Mouse (Mus musculus) CH12.LX (cell line): Measurements from ENCODE around the gene Creb3. TPM values are rescaled to one million over a fixed set of nuclear protein-coding genes. Genes with fewer than 3 reads are reported as not detected.
A peak's percentile ranks its signal among the peaks of the same experiment; 100 is the strongest.

Experiments used
- DNase-seq: peaks from one replicate; pipeline ENCODE4 v3.0.0-alpha.2; 2013; ENCODE audit errors: extremely low read depth
- H3K27ac ChIP-seq: 2 replicates; pipeline ENCODE4 v1.5.1; 2012; ENCODE audit warnings: low read depth, mild to moderate bottlenecking, control low read depth, moderate library complexity; ENCODE audit not compliant: insufficient read depth
- H3K27me3 ChIP-seq: replicated peaks from 2 replicates; pipeline ENCODE3; 2012; ENCODE audit warnings: inconsistent platforms
- H3K36me3 ChIP-seq, 2 experiments: replicated peaks in 1 of 2; 2 replicates each; pipeline versions ENCODE3 to v1.6.1; 2012; ENCODE audit warnings: inconsistent platforms in 1 of 2, low read length in 1 of 2, mild to moderate bottlenecking in 1 of 2, mixed read lengths in 1 of 2, moderate library complexity in 1 of 2; ENCODE audit not compliant: control insufficient read depth in 1 of 2, insufficient read depth in 1 of 2
- H3K4me1 ChIP-seq, 2 experiments: 2 replicates each; pipeline ENCODE4 v1.6.1; 2012; ENCODE audit warnings: inconsistent platforms in 1 of 2, moderate library complexity in 1 of 2; ENCODE audit not compliant: insufficient read depth in 2 of 2, control insufficient read depth in 1 of 2
- H3K4me2 ChIP-seq: 2 replicates; pipeline ENCODE4 v1.6.1; 2012; ENCODE audit warnings: low read depth, mild to moderate bottlenecking, control low read depth; ENCODE audit not compliant: poor library complexity, insufficient read depth, severe bottlenecking
- H3K4me3 ChIP-seq, 3 experiments: fragments of 150-350 bp in 1 of 3; sonication (generic) in 1 of 3; replicated peaks in 1 of 3; 2 replicates each; pipeline versions ENCODE3 to v1.5.1; 2011 to 2012; ENCODE audit warnings: low read depth in 2 of 3, low read length in 2 of 3, mild to moderate bottlenecking in 2 of 3, moderate library complexity in 2 of 3, control low read depth in 1 of 3, improper control_type of control experiment in 1 of 3, inconsistent platforms in 1 of 3, mixed read lengths in 1 of 3; ENCODE audit not compliant: poor library complexity in 1 of 3
- H3K79me2 ChIP-seq: replicated peaks from 2 replicates; pipeline ENCODE4 v1.6.1; 2012; ENCODE audit warnings: mild to moderate bottlenecking, moderate library complexity; ENCODE audit not compliant: control insufficient read depth, poor library complexity, insufficient read depth, severe bottlenecking; ENCODE audit errors: extremely low read depth
- H3K9ac ChIP-seq: 2 replicates; pipeline ENCODE4 v1.6.1; 2012; ENCODE audit warnings: low read depth, mild to moderate bottlenecking, control low read depth, moderate library complexity; ENCODE audit not compliant: insufficient read depth
- H3K9me3 ChIP-seq: replicated peaks from 2 replicates; pipeline ENCODE3; 2012; ENCODE audit warnings: low read length, inconsistent platforms, mixed read lengths
- ELF1 ChIP-seq: IDR thresholded peaks from 2 replicates; pipeline ENCODE4 v1.6.1; 2014; ENCODE audit warnings: low read depth, mild to moderate bottlenecking, inconsistent platforms, low read length, improper control_type of control experiment
- HCFC1 ChIP-seq: IDR thresholded peaks from 2 replicates; pipeline ENCODE4 v1.6.1; 2012; ENCODE audit warnings: low read depth, mild to moderate bottlenecking, inconsistent platforms, low read length, improper control_type of control experiment
- PAX5 ChIP-seq: IDR thresholded peaks from 2 replicates; pipeline ENCODE4 v1.6.1; 2012; ENCODE audit warnings: low read length, inconsistent platforms, mixed read lengths
- dilution Hi-C: fragments of 300-500 bp; cut with MboI; formaldehyde crosslinking; loops from 2 replicates; pipeline ENCODE4 v1.14.3; 2020; ENCODE audit warnings: low sequenced_read_pairs; ENCODE audit not compliant: extremely low pct_unique_long_range_greater_than_20kb, extremely low pct_ligation_motif_present
- in situ Hi-C: fragments of 300-500 bp; cut with MboI; formaldehyde crosslinking; loops from 3 replicates; pipeline ENCODE4 v1.14.3; 2019; ENCODE audit warnings: low sequenced_read_pairs, low pct_ligation_motif_present, low pct_unique_long_range_greater_than_20kb, mixed read lengths
- polyA plus RNA-seq: library from polyadenylated mRNA; unstranded; fragments of >175 nt; gene quantifications from 2 replicates; pipeline ENCODE4 v1.2.1, GENCODE M21; 2012; ENCODE audit warnings: low read depth; ENCODE audit not compliant: insufficient read length
- total RNA-seq, 2 experiments: library from RNA; depleted of rRNA; stranded (reverse); fragments of 300-350 nt in 1 of 2; fragments of >200 nt in 1 of 2; gene quantifications; 2 replicates each; pipeline ENCODE4 v1.2.3; 2012 to 2014

The Creb3 gene
- total and polyA plus RNA-seq, 3 experiments: 26.1 to 33.1 (median 32.9) TPM

DNA sequence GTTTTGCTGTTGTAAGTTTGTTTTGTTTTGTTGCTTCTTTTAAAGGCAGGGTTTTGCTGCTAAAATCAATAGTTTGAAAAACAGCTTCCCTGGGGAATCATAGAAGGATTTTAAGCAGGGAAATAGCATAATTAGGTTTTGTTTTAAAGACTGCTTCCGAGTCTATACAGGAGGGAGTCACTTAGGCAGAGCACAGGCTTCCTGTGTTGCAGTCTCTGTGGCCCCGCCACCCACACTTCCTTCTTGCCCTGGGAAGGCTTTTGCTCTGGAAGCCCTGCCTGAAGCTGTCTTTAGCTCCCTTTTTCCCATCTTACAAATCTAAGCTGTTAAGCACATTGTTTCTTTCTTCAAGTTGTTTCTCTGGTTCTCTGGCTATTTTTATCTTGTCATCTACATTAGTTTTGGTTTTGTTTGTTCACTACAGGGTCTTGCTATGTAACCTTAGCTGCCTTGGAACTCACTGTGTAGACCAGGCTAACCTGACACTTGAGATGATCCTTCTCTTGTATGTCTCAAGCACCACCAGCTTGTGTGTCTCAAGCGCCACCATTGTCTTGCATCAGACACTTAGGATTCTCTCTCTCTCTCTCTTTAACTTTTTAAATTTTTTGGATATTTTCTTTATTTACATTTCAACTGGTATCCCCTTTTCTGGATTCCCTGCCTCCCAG is 51.1 kb downstream of the Creb3 start:
- H3K4me2 ChIP-seq: 0 out of 2 replicates have a peak overlapping the region, but pooled peaks have one; percentile 1
- no peak for DNase-seq
- H3K79me2 ChIP-seq: no peaks in the 10 kb centered on the region
- H3K4me1 ChIP-seq: no peaks in the 10 kb centered on the region
- no peaks in the 10 kb centered on the region for H3K36me3 ChIP-seq
- peak; percentile 64 for TF ChIP-seq HCFC1
- no peak for TF ChIP-seq PAX5
- peak; percentile 74 for TF ChIP-seq ELF1
- TF ChIP-seq, all 38 proteins: peak for 2
- no peak overlapping the region for H3K27ac ChIP-seq
- no peaks in the 10 kb centered on the region for H3K9me3 ChIP-seq
- peaks cover 30% of the 10 kb centered on the region for H3K27me3 ChIP-seq
- H3K4me3 ChIP-seq: no peak overlapping the region
- in situ Hi-C loops (no loop called here), dilution Hi-C loops (no loop called here)
- no peak overlapping the region for H3K9ac ChIP-seq

Other genes starting within 250 kb of the Creb3 start
Only the 20 nearest of the 23 such genes appear.
- not detected in 2 replicates for gene Fam166b, start 133.2 kb upstream of the Creb3 start, total RNA-seq (2012; rRNA removed)
- gene Fam166b, start 133.2 kb upstream of the Creb3 start, total RNA-seq (2014; rRNA removed): not detected in 2 replicates
- gene Fam166b, start 133.2 kb upstream of the Creb3 start, polyA plus RNA-seq: not detected in 2 replicates
- 4.5 and 5.2 TPM in 2 replicates for gene Tesk1, start 120.4 kb upstream of the Creb3 start, total RNA-seq (2012; rRNA removed)
- gene Tesk1, start 120.4 kb upstream of the Creb3 start, total RNA-seq (2014; rRNA removed): 1.7 and 1.9 TPM in 2 replicates
- gene Tesk1, start 120.4 kb upstream of the Creb3 start, polyA plus RNA-seq: 6.0 and 7.3 TPM in 2 replicates
- gene Cd72, start 107.7 kb upstream of the Creb3 start, total RNA-seq (2012; rRNA removed): 24.0 and 30.3 TPM in 2 replicates
- 47.6 and 61.4 TPM in 2 replicates for gene Cd72, start 107.7 kb upstream of the Creb3 start, total RNA-seq (2014; rRNA removed)
- 55.9 and 86.4 TPM in 2 replicates for gene Cd72, start 107.7 kb upstream of the Creb3 start, polyA plus RNA-seq
- 2.8 and 3.8 TPM in 2 replicates for gene Sit1, start 78.6 kb upstream of the Creb3 start, total RNA-seq (2012; rRNA removed)
- 10.5 and 10.8 TPM in 2 replicates for gene Sit1, start 78.6 kb upstream of the Creb3 start, total RNA-seq (2014; rRNA removed)
- 10.1 and 12.5 TPM in 2 replicates for gene Sit1, start 78.6 kb upstream of the Creb3 start, polyA plus RNA-seq
- 57.9 and 63.1 TPM in 2 replicates for gene Ccdc107, start 69.4 kb upstream of the Creb3 start, total RNA-seq (2012; rRNA removed)
- gene Ccdc107, start 69.4 kb upstream of the Creb3 start, total RNA-seq (2014; rRNA removed): 23.0 and 33.4 TPM in 2 replicates
- gene Ccdc107, start 69.4 kb upstream of the Creb3 start, polyA plus RNA-seq: 30.5 and 32.6 TPM in 2 replicates
- gene Arhgef39, start 62.6 kb upstream of the Creb3 start, total RNA-seq (2012; rRNA removed): 7.4 and 7.5 TPM in 2 replicates
- 7.1 and 7.3 TPM in 2 replicates for gene Arhgef39, start 62.6 kb upstream of the Creb3 start, total RNA-seq (2014; rRNA removed)
- 4.8 and 5.5 TPM in 2 replicates for gene Arhgef39, start 62.6 kb upstream of the Creb3 start, polyA plus RNA-seq
- gene Car9, start 55.4 kb upstream of the Creb3 start, total RNA-seq (2012; rRNA removed): not detected in 2 replicates
- gene Car9, start 55.4 kb upstream of the Creb3 start, total RNA-seq (2014; rRNA removed): not detected in 2 replicates
- gene Car9, start 55.4 kb upstream of the Creb3 start, polyA plus RNA-seq: not detected in 2 replicates
- 0.30 TPM in 1 of 2 replicates, not detected in the other for gene Tpm2, start 38.6 kb upstream of the Creb3 start, total RNA-seq (2012; rRNA removed)
- not detected in 2 replicates for gene Tpm2, start 38.6 kb upstream of the Creb3 start, total RNA-seq (2014; rRNA removed)
- 0.29 TPM in 1 of 2 replicates, not detected in the other for gene Tpm2, start 38.6 kb upstream of the Creb3 start, polyA plus RNA-seq
- 59.3 and 60.4 TPM in 2 replicates for gene Tln1, start 359 bp downstream of the Creb3 start, total RNA-seq (2012; rRNA removed)
- gene Tln1, start 359 bp downstream of the Creb3 start, total RNA-seq (2014; rRNA removed): 22.3 and 22.7 TPM in 2 replicates
- gene Tln1, start 359 bp downstream of the Creb3 start, polyA plus RNA-seq: 50.1 and 69.2 TPM in 2 replicates
- 16.6 and 22.0 TPM in 2 replicates for gene Rgp1, start 16.4 kb downstream of the Creb3 start, total RNA-seq (2012; rRNA removed)
- gene Rgp1, start 16.4 kb downstream of the Creb3 start, total RNA-seq (2014; rRNA removed): 5.4 and 10.1 TPM in 2 replicates
- gene Rgp1, start 16.4 kb downstream of the Creb3 start, polyA plus RNA-seq: 32.7 and 37.0 TPM in 2 replicates
- 3.6 and 4.1 TPM in 2 replicates for gene Gba2, start 16.5 kb downstream of the Creb3 start, total RNA-seq (2012; rRNA removed)
- gene Gba2, start 16.5 kb downstream of the Creb3 start, total RNA-seq (2014; rRNA removed): 3.2 TPM in 2 replicates
- 8.7 and 11.2 TPM in 2 replicates for gene Gba2, start 16.5 kb downstream of the Creb3 start, polyA plus RNA-seq
- 0.46 and 0.72 TPM in 2 replicates for gene Msmp, start 22.2 kb downstream of the Creb3 start, total RNA-seq (2012; rRNA removed)
- gene Msmp, start 22.2 kb downstream of the Creb3 start, total RNA-seq (2014; rRNA removed): not detected in 2 replicates
- gene Msmp, start 22.2 kb downstream of the Creb3 start, polyA plus RNA-seq: 5.9 and 6.3 TPM in 2 replicates
- gene Npr2, start 69.6 kb downstream of the Creb3 start, total RNA-seq (2012; rRNA removed): 0.04 and 0.38 TPM in 2 replicates
- not detected in 2 replicates for gene Npr2, start 69.6 kb downstream of the Creb3 start, total RNA-seq (2014; rRNA removed)
- gene Npr2, start 69.6 kb downstream of the Creb3 start, polyA plus RNA-seq: 0.23 and 0.49 TPM in 2 replicates
- gene Spag8, start 91.3 kb downstream of the Creb3 start, total RNA-seq (2012; rRNA removed): 0.08 TPM in 1 of 2 replicates, not detected in the other
- not detected in 2 replicates for gene Spag8, start 91.3 kb downstream of the Creb3 start, total RNA-seq (2014; rRNA removed)
- gene Spag8, start 91.3 kb downstream of the Creb3 start, polyA plus RNA-seq: not detected in 2 replicates
- 21.2 and 27.9 TPM in 2 replicates for gene Hint2, start 94.1 kb downstream of the Creb3 start, total RNA-seq (2012; rRNA removed)
- gene Hint2, start 94.1 kb downstream of the Creb3 start, total RNA-seq (2014; rRNA removed): 17.0 and 17.8 TPM in 2 replicates
- gene Hint2, start 94.1 kb downstream of the Creb3 start, polyA plus RNA-seq: 6.4 and 8.1 TPM in 2 replicates
- gene Tmem8b, start 106.6 kb downstream of the Creb3 start, total RNA-seq (2012; rRNA removed): 0.17 and 0.47 TPM in 2 replicates
- not detected in 2 replicates for gene Tmem8b, start 106.6 kb downstream of the Creb3 start, total RNA-seq (2014; rRNA removed)
- gene Tmem8b, start 106.6 kb downstream of the Creb3 start, polyA plus RNA-seq: 0.16 and 0.26 TPM in 2 replicates
- 5.1 and 6.3 TPM in 2 replicates for gene Fam221b, start 106.8 kb downstream of the Creb3 start, total RNA-seq (2012; rRNA removed)
- gene Fam221b, start 106.8 kb downstream of the Creb3 start, total RNA-seq (2014; rRNA removed): not detected in 2 replicates
- gene Fam221b, start 106.8 kb downstream of the Creb3 start, polyA plus RNA-seq: 0.07 and 0.12 TPM in 2 replicates
- not detected in 2 replicates for gene Olfr70, start 138.5 kb downstream of the Creb3 start, total RNA-seq (2012; rRNA removed)
- gene Olfr70, start 138.5 kb downstream of the Creb3 start, total RNA-seq (2014; rRNA removed): not detected in 2 replicates
- gene Olfr70, start 138.5 kb downstream of the Creb3 start, polyA plus RNA-seq: not detected in 2 replicates
- gene Olfr71, start 147.9 kb downstream of the Creb3 start, total RNA-seq (2012; rRNA removed): not detected in 2 replicates
- not detected in 2 replicates for gene Olfr71, start 147.9 kb downstream of the Creb3 start, total RNA-seq (2014; rRNA removed)
- gene Olfr71, start 147.9 kb downstream of the Creb3 start, polyA plus RNA-seq: not detected in 2 replicates
- not detected in 2 replicates for gene Hrct1, start 164.9 kb downstream of the Creb3 start, total RNA-seq (2012; rRNA removed)
- not detected in 2 replicates for gene Hrct1, start 164.9 kb downstream of the Creb3 start, total RNA-seq (2014; rRNA removed)
- gene Hrct1, start 164.9 kb downstream of the Creb3 start, polyA plus RNA-seq: not detected in 2 replicates